Mouse (Mus musculus): ENCODE results near the gene Olfr315. TPM values are rescaled to one million over a fixed set of nuclear protein-coding genes. Genes with fewer than 3 reads are reported as not detected.
"Not testable (repeated sequence)": the region's sequence is repeated elsewhere in the genome, so short reads cannot be mapped to it uniquely, and the experiment has no call there.

Olfr315 gene
- total RNA-seq (2014; fragmentation: Nextera tagmentation) (not detected in 2 replicates), total RNA-seq (2017) (not detected in 2 replicates)

DNA sequence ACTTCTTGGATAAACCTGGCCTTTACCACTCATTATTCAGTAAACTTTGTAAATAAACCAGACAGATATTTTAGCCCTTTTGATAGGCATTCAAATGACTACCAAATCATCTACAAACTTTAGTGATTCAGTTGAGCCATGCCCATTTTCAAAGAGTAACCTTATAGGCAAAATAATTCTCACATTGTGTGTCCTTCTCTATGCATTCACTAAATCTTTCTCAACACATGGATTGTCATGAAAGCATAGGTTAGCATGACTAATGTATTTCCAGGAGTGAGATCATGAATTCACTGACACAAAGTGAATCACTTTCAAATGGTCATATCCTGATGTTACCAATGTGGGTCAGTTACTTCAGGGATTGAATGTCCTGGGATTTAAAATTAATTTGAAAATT, at the start of gene Olfr315:
Gene Olfr315 (plus strand): TSS at position 301 of the 400 bp plus-strand sequence.
- no peak for ATAC-seq (replicated peaks; ENCODE audit: poor library complexity, severe bottlenecking)

DNA sequence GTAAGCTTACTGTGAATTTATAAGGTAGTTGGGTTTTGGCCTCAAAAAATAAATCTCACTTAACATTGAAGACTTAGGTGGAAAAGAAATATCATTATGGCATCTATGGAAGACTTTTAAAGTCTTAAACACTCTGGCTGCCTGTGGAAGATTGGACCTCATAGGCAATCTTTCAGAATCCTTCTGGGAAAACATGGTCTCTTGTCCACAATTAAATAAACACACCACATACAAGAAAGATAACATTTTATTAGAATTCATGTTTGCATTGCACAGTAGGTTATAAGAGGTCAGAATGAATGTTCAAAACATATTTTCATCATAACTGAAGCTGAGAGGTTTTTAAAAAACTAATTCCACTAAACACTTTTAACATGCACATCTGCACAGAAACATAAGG, 49.1 kb upstream of the Olfr315 start, which contains the start of gene Olfr318:
Gene Olfr318 (minus strand): TSS at position 101 of the 400 bp plus-strand sequence.
- ATAC-seq (replicated peaks; ENCODE audit: poor library complexity, severe bottlenecking): no peak

DNA sequence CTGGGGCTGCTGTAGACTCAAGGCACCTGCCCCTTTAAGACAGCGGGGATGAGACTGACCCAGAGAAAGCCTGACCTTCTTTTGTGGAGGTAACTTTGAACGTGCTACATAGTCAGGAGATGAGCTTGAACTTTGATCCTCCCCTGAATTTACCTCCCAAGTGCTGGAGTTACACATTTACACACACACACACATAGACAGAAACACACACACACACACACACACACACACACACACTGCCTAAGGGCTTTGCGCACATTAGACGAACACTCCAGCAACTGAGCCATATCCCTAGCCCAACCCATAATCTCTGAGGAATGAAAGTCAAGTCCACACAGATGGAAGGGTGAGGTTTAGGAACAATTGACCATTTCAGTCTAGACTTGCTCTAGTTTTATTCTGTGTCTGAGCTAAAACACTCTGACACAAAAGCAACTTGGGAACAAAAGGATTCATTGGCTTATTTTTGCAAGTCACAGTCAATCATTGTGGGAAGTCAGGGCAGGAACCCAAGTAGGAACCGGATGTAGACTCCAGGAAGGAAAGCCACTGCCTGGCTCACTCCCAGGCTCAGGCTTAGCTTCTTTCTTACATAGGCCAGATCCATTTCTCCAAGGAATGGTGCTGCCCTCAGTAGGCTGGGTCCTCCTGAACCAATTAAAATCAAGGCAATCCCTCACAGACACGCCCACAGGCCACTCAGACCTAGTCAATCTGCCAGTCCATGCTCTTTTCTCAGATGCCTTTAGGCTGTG, 44.9 kb upstream of the Olfr315 start:
- not testable (repeated sequence) for ATAC-seq (replicated peaks; ENCODE audit: poor library complexity, severe bottlenecking)

DNA sequence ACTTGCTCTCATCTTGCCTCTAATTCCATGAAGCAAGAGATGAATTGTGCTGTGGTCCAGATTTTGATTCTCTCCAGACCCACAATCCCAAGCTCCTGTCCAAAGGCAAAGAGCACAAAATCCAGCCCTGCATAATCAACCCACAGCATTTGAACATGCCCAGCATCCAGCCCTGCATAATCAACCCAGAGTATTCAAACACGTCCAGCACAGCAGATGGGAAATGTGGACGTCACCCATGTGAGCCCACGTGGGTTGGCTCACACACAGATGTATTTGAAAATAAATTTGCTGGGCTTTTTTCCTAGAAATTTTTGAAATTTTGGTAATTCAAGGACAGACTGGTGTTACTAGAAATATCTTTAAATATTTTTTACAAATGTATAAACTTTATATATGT, 39.6 kb upstream of the Olfr315 start:
- no peak for ATAC-seq (replicated peaks; ENCODE audit: poor library complexity, severe bottlenecking)

DNA sequence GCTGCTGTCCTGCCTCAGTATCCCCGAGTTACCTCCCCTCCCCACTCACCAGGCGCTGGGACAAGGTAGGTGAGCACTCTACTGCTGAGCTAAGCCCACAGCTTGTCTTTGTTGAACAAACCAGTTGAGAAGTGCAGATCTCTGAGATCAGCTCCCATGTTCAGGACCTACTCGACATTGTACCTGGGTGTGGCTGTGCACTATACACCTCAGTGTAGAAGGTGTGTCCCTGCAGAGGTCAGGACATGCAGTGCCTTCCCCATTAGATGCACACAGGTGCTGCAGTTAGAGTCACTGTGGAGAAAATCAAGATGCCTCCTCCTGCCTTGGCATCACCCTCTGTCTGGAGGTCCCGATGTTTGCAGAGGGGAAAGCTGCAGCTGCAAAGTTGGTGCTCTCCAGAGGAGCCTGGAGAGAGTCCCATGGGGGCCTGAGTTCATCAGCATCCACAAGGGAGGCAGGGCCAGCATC, 34.2 kb upstream of the Olfr315 start, which contains the start of gene Olfr317:
Gene Olfr317 (minus strand): TSS at position 421 of the 471 bp plus-strand sequence.
- ATAC-seq (replicated peaks; ENCODE audit: poor library complexity, severe bottlenecking): no peak

DNA sequence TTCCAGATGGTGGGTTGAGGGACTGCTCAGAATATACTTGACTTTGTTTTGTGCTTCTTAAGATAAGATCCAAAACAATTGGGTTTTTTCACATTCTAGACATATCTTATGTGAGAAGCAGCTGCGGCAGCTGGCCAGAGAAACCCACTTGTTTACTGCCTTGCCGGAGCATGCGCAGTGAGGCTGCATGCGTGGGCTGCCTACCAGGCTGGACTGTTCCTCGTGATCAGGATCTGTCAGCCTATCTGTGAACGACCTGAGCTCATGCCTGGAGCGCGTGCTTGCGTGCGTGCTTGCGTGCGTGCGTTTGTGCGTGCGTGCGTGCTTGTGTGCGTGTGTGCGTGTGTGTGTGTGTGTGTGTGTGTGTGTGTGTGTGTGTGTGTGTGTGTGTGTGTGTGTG, 21.9 kb upstream of the Olfr315 start:
- ATAC-seq (replicated peaks; ENCODE audit: poor library complexity, severe bottlenecking): not testable (repeated sequence)

DNA sequence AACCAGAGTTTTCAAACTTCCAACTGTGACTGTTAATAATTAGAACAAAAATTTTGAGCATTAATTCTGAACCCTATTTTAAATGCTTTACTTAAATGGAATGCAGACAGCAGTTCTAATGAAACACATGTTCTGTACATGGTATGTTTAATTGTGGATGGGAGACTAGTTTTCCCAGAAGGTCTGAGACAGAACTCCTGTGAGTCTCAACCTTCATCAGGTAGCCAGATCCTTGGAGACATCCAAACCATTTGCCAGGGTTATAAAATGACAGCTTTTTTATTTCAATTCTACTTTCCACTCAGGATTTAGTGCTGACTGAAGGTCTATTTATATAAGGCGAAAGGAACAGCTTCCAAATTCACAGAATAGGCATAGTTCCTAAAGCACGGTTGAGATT, 20.6 kb upstream of the Olfr315 start, which contains the start of gene Olfr316:
Gene Olfr316 (plus strand): TSS at position 301 of the 400 bp plus-strand sequence.
- no peak for ATAC-seq (replicated peaks; ENCODE audit: poor library complexity, severe bottlenecking)

DNA sequence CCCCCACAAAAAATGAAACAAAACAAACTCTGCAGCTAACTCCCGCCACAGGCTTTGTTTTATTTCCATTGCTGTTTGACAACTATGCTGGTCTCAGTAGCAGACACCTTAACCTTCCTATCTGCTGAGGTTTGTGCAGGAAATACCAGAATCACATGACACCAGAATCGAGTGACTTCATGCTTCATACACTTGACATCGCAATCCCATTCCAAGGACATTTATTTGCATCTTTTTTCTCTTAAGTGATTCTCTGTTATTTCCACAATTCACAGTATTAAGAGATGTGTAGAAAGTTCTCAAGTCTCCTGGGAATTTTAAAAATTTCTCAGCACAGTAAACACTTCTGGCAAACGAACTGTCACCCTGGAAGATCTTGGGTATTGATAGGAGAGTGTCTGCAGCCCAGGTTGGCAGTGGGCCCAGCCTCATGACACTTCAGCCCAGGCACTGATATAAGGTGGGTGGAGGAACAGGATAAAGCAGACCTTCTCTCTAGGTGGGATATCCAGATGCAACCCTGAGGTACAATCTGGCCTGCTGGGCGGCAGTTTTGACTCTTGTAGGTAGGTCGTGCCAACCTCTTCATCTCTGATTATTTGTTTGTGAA, 9.6 kb downstream of the Olfr315 start, which contains the start of gene Olfr314:
Gene Olfr314 (plus strand): TSS at position 473 of the 610 bp plus-strand sequence.
- ATAC-seq (replicated peaks; ENCODE audit: poor library complexity, severe bottlenecking): no peak

DNA sequence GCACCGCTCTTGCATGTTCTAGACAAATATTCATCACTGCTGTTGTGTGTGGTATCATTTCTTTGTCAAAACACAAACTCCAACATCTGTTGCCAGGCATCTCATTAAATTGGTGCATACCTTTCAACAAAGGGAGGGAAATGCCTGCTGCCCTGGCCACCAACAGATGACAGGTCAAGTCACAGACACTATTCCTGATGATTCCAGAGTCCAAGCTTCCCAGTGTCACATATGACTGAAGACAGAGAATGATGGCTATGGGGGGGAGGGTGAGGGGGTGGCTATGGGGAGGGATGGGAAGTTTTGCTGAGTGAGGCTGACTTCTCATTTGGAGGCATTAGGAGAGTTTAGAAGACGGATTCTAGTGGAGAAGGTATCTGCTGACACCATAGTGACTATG, 11.2 kb downstream of the Olfr315 start:
- ATAC-seq (replicated peaks; ENCODE audit: poor library complexity, severe bottlenecking): no peak

DNA sequence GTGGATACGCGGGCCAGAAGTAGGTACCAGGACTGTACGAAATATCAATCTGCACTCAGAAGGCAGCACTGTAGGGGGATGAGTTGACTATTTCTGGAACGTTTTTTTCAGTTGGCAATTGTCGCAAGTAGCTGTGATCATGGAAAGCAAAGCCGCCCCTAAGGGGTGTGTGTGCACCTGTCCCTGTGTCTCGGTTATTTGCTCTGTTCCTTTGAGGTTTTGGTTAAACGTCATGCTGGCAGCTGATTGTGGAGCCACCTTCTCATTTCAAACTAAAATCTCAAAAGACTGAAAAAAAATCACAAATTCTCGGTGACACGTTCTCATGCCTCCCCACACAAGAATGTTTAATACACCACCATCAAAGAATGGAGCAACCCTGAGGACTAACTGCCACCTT, 14.7 kb downstream of the Olfr315 start:
- ATAC-seq (replicated peaks; ENCODE audit: poor library complexity, severe bottlenecking): no peak

DNA sequence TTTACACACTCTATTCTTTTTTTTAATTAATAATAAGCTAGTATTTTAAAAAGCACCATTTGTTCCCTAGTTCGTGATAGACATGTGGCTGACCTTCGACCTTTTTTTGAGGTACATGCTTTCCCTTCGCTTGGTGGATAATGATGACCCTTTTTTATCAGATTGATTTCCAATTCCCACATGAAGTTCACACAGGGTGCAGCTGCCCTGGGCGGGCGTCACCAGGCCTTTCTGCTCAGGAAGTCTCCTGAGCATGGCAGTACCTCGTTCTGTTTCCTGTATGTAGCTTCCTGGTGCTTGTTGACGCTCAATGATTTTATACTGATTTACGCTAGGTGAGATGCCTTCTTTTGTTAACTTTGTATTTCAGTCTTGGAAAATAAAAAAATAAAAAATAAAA, 15.4 kb downstream of the Olfr315 start:
- ATAC-seq (replicated peaks; ENCODE audit: poor library complexity, severe bottlenecking): no peak

DNA sequence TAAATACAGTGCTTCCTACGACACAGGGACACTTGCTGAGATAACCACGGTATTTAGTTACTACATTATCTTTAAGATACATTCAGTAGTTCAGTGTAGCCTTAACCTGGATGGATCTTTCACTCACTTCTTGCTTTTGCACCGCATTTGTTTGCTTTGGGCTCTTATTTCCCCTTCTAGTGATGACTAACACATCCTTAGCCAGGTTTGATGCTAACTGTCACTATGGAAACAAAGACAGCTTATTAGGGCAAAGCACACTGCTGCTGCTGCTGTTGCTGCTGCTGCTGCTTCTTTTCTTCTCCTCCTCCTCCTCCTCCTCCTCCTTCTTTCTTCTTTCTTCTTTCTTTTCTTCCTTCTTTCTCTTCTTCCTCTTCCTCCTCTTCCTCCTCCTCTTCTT, 16.5 kb downstream of the Olfr315 start:
- no peak; the same call in 1 of the 2 replicates for ATAC-seq (replicated peaks; ENCODE audit: poor library complexity, severe bottlenecking)

DNA sequence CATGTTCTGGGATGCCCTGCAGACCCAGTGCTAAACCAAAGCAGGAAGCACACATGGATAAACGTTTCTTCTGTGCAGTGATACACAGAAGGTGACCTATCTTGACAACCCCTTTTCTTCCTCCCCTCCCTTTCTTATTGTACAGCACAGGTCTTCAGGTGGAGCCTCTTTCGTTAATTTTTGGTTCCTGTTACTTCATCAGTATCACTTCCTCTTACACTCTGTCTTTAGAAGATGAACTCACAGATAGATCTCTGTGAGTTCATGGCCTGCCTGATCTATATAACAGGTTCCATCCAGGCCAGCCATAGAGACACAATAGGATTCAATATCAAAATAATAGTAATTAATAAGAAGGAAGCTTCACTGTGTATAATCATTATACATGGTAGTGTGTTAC, 17.1 kb downstream of the Olfr315 start:
- peak; percentile 56; the same call in 1 of the 2 replicates for ATAC-seq (replicated peaks; ENCODE audit: poor library complexity, severe bottlenecking)

DNA sequence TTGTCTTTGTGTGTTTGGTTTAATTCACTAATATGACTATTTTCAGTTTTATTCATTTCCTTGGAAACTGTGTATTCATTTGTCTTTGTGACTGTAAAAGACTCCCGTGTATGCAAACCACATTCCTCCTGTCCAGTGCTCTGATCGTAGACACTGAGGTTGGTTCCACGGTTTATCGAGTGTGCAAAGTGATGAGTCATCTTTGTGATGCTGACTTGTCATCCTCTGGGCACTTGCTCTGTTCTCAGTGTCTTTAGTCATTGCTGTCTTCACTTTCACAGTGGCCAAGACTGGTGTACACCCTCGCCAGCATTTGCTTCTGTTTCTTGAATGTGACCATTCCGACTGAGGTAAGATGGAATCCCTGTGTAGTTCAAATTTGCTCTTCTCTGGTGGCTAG, 17.7 kb downstream of the Olfr315 start:
- ATAC-seq (replicated peaks; ENCODE audit: poor library complexity, severe bottlenecking): peak; percentile 52

DNA sequence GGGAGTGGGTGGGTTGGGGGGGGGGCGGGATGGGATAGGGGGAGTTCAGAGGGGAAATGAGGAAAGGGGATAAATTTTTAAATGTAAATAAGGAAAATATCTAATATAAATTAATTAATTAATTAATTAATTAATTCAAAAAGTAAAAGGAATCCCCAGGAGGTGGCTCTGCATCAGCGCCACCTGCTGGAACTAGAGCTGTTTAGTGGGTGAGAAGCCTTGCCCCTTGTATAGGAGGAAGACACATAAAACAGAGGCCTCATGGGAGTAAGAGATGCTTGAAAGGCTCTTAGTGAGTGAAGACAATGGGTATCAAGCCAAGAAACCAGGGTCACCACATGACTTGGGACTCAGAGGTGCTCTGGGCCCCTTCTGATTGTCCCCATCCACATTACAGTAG, 22.9 kb downstream of the Olfr315 start:
- no peak for ATAC-seq (replicated peaks; ENCODE audit: poor library complexity, severe bottlenecking)

DNA sequence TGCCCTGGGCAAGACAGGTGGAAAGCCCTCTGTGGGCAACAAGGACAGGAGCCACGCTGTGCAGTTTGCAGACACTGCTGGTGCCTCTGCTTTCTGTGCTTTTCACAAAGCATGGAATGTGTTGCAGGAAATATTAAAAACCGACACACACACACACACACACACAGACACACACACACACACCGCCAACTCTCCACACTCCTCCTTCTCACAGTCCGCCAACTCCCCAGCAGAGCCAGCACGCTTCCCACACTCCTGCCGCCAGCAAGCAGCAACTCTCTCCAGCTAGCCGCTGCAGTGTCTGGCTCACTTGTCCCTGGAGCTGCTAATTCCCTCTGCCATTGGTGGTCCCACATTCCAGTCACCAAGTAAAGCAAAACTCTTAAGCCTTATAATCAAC, 23.9 kb downstream of the Olfr315 start:
- no peak for ATAC-seq (replicated peaks; ENCODE audit: poor library complexity, severe bottlenecking)

DNA sequence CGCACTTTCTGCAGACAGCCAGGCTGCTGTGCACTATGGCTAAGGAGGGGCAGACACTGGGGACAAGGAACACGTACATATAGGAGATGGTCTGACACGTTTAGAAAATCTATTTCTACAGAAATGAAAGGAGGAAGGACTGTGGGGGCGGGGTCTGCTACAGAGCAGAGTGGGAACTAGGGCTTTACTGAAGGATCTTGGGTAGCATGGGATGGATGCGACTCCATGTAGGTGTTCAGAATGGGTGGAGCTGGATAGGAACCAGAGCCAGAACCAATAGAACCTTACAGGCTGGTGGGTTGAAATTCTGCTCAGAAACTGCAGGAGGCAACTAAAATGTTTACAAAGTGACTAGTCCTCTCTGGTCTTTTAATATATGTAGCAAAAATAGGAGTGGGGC, 26.8 kb downstream of the Olfr315 start:
- no peak for ATAC-seq (replicated peaks; ENCODE audit: poor library complexity, severe bottlenecking)

DNA sequence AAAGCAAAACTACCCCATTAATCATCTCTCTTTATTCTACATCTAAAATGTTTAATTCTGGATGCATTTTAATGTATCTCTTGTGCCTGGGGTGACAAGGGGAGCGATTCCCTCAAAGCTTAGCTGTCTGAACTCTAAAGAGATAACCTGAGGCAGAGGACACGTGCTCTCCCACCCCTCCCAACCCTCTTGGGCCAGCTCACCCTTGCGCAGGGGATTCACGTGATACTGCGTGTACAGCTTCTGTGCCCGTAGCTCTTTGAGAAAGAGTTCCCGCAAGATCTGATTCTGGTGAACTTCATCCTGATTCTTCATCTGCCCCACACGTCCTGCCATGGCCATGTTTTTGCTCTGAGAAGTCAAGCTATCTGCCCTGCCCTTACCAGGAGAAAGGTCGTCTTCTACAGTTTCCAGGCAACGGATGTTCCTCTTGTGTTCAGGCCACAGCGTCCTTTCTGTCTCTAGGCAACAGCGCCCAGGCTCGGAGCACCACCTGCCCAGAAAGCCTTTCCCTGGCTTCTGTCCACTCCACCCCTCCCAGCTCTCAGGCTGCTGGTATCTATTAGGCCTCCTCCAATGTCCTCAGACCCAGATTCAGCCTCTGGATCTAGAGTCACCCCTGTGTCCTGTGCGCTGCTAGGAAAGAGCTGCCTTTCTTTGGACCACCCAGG, 28.7 kb downstream of the Olfr315 start, which contains the start of gene Fam183b:
Gene Fam183b (minus strand): TSS at position 403 of the 671 bp plus-strand sequence.
- no peak for ATAC-seq (replicated peaks; ENCODE audit: poor library complexity, severe bottlenecking)

DNA sequence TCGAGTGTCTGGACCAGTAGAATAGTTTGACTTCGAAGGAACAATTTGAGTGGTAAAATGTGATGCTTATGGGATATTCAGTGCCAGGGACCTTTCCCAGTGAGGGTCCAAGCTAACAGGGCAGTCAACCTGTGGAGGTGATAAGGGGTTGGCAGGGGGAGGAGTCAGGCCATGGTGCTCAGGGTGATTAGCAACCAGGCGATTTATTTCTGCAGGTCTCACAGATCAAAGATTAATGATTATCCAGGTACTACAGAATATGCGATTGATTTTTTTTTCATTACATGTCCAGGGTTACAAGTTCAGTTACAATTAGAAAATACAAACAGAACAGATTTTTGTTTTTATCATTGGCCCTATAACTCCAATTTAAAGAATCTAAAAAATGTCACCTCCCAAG, 30.9 kb downstream of the Olfr315 start:
- ATAC-seq (replicated peaks; ENCODE audit: poor library complexity, severe bottlenecking): no peak

DNA sequence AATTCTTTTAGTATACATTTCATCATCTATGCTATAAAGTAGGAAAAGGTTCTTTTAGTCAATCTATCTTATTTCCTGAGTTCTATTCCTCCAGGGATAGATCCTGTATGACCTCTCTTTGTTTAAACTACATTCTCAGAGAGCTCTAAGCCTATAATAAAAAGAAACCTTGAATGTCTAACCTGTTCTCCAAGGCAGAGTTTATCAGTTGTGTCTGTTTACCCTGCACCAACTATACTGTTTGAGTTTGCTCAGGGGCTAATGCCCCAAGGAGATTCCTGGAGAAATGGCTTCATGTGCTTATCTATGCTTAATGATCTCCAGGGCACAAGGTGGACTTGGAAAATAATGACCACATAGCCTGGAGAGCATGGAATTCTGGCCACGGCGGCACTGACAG, 31.4 kb downstream of the Olfr315 start:
- no peak for ATAC-seq (replicated peaks; ENCODE audit: poor library complexity, severe bottlenecking)

DNA sequence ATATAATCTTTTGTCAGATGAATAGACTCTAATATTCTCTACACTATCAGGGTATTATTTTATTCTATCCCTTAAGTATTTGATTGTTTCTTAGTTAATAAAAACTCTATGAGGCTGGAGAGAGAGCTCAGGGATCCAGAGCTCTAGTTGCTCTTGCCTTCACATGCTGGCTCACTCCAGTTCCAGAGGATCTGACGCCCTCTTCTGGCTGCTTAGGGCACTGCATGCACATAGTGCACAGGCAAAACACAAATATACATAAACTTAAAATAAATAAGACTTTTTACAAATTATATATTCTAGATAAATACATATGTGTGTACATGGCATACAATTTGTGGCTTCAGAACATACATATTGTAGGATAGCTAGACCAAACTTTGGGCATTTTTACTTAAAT, 39.0 kb downstream of the Olfr315 start:
- ATAC-seq (replicated peaks; ENCODE audit: poor library complexity, severe bottlenecking): no peak

Measured in granulocyte monocyte progenitor cell, adult 5-6 weeks (primary cell).